Mouse (Mus musculus): ENCODE data around the gene Gh.
A peak's percentile ranks its signal among the peaks of the same experiment; 100 is the strongest.

The Gh gene

DNA sequence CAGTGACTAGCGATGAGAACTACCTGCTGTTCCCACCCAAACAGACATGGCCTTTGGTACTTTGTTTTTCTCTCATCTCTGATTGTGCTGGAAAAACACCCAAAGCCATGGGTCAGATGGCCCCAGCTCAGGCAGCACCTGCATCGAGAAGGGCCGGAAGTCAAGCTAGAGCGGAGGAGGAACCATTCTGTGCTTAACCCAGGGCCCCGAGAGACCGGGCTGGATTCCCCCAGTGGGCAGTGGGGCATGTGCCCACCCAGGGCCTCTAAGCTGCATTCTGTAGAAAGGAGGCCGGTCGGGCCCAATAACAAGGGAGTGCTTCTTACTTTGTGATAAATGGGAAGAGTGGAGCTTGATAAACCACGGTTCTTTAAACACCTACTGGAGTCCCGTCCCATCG, 6.5 kb upstream of the Gh start:
- DNase-seq (ENCODE audit: low read depth, low spot score), result no peak

DNA sequence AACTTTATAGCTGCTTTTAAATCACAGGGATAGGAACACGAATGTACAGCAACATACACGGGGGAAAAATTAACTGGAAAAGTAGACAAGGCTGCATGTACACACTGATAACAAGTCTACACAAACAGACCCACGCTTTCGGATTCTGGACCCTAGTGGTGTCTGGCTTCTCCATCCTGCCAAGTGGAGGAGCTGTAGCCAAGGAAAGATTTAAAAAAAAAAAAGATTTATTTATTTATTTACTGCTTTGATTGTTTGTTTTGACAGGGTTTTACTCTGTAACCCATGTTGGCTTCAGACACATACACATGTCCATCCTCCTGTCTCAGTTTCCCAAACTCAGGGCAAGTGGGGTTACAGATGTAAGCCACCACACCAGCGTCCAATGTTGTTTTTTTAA, 5.8 kb upstream of the Gh start:
- DNase-seq (ENCODE audit: low read depth, low spot score), result no peak

DNA sequence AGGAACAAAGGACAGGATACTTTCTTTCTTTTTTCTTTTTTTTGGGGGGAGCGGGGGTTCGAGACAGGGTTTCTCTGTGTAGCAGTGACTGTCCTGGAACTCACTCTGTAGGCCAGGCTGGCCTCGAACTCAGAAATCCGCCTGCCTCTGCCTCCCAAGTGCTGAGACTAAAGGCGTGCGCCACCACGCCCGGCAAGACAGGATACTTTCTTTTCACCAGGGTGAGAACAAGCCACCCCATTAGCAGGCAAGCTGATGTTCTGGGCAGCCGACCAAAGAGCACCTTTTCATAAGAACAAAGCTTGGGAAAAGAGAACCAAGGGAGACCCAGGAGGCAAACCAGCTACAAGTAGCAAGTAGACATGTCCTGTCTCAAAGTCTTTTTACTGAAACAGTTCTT, 5.1 kb upstream of the Gh start:
- no peak for DNase-seq (ENCODE audit: low read depth, low spot score)

DNA sequence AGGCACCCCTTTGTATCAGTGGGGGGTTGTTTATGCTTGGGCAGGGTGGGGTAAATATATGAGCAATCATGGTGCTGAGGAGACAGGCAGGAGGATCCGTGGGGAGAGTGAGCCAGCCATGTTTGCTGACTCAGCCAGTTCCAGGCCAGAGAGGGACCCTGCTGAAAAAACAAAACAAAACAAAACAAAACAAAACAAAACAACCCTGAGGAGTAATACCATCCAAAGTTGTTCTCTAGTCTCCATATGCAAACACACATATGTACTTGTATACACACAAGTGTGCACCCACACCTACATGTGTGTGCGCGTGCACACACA, 4.4 kb upstream of the Gh start:
- no peak for DNase-seq (ENCODE audit: low read depth, low spot score)

DNA sequence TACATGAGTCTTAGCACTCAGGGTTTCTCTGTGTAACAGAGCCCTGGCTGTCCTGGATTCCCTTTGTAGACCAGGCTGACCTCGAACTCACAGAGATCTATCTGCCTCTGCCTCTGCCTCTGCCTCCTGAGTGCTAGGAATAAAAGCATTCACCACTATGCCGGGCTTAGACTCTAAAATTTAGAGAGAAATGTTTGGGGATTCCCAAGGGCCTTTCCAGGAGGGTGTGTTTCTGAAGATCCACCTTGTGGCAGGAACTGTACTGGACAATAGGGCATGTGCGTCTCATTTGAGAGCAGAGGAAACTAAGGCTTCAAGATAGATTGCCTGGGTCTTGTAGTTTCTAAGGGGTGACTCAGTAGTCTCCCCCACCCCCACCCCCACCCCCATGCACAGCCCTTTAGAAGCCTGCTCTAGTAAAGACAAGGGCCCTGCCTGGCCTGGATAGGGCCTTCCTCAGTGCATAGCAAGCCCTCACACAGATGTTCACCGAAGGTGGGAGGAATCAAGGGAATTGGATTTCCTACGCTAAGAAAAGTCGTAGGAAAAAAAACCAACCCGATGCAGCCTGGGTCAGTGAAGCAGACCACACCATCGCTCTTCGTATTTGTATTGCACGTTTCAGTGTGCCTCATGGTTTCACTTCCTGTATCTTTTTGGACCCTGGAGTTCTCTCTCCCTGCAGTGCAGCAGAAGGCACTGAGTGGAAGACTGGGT, 3.8 kb upstream of the Gh start:
- no peak for DNase-seq (ENCODE audit: low read depth, low spot score)

DNA sequence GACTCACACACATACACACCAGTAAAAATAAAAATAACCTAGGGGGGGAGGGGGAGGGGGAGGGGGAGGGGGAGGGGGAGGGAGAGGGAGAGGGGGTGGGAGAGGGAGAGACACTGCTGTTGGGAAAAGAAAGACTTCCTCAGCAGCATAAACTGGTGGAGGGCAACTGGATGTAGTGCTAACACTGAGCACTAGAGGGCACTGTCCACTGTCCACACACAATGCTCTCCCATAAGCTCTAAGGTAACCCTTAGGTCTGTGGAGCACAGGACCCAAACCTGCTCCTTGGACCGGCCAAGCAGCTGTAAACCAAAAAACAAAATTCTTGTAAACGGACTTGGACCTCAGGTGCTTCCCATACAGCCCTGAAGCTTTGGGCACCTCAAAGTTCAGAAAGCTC, 969 bp upstream of the Gh start:
- peak; percentile 89 for DNase-seq (ENCODE audit: low read depth, low spot score)

DNA sequence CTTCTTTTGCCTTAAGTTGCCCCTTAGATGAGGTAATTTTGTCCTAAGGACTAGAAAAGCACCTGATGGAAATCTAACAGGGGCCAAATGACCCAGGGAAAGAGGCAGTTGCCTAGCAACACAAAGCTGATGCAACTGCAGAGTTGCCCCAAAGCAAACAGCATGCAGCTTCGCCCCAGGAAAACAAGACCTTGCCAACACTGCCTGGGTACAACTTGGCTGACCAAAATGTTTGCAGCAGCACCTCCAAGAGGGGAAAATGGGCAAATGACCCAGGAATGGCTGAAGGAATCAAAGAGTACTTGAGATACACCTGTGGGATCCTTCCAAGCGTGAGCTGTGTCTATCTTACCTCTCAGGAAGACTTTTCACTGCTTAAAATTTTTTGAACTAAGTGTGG, 9.8 kb downstream of the Gh start:
- no peak for DNase-seq (ENCODE audit: low read depth, low spot score)

DNA sequence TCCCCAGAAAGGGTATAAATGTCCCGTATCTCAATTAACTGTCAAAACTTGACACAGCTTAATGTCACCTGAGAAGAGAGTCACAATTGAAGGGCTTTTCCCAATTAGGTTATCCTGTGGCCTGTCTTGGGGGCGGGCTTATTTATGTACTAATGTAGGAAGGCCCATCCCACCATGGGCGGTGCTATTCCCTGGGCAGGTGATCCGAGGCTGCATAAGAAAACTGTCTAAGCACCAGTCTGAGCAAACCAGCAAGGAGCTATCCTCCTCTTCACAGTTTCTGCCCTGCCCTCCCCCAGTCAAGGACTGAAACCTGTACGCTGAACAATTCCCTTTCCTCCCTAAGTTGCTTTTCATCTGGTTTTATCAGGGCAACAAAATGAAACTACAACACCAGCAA, 11.3 kb downstream of the Gh start:
- no peak for DNase-seq (ENCODE audit: low read depth, low spot score)

DNA sequence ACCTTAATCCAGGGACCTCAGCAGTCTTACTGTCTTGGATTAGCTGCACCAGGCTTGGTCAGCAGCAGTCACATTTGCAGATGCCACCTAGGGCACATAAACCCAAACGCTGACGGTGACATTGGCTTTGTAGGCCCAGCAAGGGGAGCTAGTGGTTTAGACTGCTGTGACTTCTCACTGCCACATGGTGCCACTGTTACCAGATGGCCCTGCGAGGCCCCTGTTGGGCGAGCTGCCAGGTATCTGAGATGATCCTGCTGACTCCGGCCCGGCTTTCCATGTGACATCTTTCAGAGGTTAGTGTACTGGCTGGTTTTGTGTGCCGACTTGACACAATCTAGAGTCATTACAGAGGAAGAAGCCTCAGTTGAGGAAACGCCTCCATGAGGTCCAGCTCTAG, 12.3 kb downstream of the Gh start:
- DNase-seq (ENCODE audit: low read depth, low spot score), result no peak

DNA sequence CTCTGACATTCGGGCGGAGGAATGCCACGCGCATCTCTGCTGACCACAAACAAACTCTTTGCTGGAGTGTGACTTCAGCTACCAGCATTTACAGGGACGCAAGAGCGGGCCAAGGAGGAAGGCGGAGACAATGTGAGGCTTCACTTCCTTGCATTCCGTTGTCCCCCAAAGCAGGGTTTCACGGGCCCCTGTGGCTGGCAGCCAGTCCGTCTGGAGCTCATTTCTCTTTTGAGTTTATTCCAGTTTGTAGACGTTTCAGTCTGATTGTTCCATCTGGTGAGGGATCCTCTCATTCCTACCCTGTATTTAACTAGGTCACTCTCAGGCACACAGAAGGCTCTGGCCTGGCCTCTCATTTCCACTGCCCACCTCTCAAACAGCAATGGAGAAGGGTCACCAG, 14.7 kb downstream of the Gh start:
- no peak for DNase-seq (ENCODE audit: low read depth, low spot score)

DNA sequence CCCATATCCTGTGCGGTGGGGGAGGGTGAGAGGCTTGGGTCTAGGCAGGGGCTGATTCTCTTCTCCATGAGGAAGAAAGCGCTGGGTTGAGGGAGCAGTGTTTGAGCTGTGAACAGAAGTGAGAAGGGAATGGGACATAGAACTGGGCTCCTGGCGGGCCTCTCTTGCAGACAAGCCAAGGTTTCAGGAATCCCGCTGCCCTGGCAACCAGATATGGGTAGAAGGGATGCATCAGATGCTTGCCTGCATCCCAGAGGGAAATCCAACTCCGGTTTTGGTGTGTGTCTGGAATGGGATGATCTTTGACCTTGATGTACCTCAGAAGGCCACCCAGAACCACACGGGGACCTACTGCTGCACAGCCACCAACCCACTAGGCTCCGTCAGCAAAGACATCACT, 15.5 kb downstream of the Gh start:
- DNase-seq (ENCODE audit: low read depth, low spot score), result no peak

DNA sequence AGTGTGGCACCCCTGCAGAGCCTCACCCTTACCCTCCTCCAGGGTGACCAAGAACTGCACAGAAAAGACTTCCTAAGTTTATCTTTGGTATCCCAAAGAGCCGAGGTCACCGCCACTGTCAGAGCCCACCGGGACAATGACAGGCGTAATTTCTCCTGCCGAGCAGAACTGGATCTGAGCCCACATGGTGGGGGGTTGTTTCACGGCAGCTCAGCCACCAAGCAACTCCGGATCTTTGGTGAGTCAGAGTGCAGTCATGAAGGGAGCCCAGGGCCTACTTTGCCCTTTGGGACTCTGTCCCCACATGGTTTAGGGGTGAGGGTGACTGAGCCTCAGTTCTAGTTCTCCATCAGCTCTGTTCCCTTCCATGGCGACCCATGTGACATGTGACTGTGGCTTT, 17.5 kb downstream of the Gh start:
- DNase-seq (ENCODE audit: low read depth, low spot score), result no peak

DNA sequence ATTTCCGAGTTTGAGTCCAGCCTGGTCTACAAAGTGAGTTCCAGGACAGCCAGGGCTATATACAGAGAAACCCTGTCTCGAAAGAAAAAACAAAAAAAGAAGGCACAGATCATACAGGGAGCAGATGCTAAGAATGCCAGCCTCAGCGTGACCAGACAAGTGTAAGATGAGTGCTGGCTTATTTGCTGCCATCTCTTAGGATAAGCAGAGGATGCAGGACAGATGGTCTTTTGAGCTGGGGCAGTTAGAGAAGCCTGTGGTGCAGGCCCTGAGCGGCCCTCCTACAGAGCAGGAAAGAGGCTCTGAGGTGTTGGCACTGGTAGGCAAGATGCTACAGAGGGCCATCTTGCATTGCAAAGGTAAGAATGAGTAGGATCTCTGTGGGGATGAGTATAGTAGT, 18.3 kb downstream of the Gh start:
- DNase-seq (ENCODE audit: low read depth, low spot score), result no peak

DNA sequence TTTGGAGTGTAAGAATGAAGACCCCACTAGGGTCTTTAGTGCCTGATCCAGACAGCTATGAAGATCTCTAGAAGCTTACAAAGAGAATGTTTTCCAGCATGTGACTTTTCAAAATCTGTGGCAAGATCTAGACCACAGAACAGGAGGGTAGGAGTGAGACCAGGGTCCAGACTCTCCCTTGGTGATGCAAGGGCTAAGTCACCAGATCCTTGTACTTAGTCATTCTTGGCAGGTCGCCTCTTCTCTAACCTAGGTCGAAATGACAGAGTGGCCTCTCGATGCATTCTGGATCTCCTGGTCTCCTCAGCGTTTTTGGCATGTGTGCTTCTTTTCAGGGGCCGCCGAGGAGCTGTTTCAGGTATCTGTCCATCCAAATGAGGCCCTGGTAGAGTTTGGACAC, 19.2 kb downstream of the Gh start:
- no peak for DNase-seq (ENCODE audit: low read depth, low spot score)

DNA sequence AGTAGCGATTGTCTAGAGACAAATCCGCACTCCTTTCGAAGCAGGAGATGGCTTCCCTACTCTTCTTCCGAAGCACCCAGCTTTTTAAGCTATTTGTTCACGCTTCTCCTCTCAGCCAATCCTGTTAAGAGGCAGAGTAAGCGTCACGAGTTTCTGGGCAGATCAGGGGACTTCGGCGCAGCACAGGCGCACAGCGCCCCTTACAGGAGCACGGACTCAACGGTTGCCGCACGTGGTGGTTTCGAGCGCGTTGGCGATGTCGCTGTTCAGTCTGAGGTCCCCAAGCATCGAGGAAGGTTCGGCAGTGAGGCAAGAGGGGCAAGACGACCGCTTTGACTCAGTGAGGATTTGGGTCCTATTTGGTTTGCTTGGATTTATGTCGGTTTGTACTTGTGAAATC, 25.2 kb downstream of the Gh start, which contains the start of gene Tcam1:
Tcam1 (plus strand) TSS at position 219 of the 400 bp plus-strand sequence.
- peak; percentile 97 for DNase-seq (ENCODE audit: low read depth, low spot score)

DNA sequence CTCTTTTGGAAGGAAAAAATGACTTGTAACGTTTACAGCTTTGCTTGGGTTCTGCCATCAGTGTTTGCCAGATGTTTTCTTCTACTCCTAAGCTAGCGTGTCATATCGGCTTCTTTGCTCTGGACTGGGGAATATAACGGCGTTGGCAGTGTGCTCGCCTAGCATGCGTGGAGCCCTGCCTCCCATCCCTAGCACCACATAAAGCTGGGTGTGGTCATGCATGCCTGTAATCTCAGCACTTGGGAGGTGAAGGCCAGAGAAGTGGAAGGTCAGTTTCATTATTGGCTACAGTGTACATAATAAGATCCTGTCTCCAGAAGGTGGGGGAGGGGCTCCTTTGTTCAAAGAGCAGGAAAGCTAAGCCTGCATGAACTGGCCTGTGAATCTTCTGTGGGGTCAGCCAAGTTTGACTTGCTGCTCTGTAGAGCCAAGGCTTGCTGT, 26.7 kb downstream of the Gh start:
- peak; percentile 74 for DNase-seq (ENCODE audit: low read depth, low spot score)

DNA sequence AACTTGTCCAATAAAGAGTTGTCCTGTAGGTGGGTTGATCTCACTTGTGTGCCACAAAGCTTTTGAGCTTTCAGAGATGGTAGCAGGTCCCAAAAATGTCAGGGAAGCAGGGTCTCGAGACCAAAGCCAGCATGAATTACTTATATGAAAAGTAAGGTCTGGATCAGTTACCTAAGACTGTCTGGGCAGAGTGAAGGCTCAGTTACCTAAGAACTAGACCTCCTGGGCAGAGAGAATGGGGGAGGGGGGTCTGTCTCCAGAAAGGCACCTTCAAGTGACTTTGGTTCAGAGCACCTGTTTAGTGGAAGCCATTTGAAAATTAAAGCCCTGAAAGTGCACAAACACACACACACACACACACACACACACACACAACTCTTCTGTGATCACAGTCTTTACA, 27.3 kb downstream of the Gh start:
- DNase-seq (ENCODE audit: low read depth, low spot score), result peak; percentile 56

DNA sequence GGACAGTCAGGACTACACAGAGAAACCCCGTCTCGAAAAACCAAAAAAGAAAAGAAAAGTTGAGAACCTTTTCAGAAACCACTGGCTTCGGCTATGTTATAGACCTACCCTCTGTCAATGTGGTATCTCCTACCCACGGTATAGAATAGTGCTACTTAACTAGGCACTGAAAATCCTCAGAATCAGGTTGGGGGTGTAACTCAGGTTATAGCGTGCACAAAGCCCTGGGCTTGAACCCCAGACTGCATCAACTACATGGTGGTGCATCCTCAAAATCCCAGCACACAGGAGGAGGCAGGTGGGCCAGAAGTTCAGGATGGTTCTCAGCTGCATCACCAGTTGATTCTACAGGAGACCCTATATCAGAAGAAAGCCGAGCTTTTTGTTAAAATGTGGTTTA, 27.9 kb downstream of the Gh start:
- no peak for DNase-seq (ENCODE audit: low read depth, low spot score)

DNA sequence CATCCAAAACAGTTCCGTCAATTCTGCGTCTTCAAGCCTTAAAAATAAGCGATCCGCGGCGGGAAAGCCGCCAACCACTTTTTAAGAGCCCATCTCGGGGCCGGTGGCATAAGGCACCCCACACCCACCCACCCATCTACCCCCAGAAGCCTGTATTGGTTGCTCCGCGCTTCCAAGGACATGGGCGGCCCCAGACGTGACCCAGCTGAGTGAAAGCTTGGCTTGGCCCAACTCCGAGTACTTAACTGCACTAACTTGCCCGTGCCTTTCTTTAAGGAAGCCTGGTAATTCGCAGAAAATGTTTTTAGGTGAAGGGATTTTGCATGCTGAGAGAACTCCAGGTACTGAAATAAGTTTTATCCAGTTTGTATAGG, 28.4 kb downstream of the Gh start:
- no peak for DNase-seq (ENCODE audit: low read depth, low spot score)

DNA sequence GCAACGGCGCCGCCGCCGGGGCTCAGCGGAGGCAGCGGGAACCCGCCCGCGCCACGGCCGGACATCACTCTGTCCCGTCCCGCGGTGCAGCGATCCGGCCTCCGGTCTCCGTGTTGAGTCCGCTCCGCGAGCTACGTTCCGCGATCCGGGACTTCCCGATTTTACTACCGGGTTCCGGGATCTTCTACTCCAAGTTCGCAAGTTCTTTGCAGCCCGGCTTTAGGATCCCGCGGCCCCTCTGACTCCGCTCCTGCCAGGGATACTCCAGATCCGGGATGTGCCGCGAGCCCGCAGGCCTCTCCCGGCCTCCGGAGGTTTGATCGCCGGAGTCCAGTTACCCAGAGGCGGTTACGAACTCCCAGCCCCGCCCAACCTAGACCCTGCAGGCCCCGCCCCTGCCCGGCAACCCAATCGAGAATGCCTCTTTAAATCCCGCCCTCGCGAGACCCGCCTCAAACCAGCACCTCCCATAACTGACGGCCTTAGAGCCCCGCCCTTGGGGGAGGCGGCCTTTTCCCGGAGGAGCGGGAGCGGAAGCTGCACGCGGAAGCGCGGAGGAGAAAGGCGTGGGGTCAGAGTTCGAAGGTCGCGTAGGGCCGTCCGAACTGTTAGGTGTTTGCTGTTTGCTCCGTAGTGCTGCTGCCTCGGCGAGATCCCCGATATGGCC, 28.9 kb downstream of the Gh start, which contains the start of gene Smarcd2:
Smarcd2 (minus strand) TSS at position 329 of the 667 bp plus-strand sequence.
- DNase-seq (ENCODE audit: low read depth, low spot score), result peak; percentile 99

DNA sequence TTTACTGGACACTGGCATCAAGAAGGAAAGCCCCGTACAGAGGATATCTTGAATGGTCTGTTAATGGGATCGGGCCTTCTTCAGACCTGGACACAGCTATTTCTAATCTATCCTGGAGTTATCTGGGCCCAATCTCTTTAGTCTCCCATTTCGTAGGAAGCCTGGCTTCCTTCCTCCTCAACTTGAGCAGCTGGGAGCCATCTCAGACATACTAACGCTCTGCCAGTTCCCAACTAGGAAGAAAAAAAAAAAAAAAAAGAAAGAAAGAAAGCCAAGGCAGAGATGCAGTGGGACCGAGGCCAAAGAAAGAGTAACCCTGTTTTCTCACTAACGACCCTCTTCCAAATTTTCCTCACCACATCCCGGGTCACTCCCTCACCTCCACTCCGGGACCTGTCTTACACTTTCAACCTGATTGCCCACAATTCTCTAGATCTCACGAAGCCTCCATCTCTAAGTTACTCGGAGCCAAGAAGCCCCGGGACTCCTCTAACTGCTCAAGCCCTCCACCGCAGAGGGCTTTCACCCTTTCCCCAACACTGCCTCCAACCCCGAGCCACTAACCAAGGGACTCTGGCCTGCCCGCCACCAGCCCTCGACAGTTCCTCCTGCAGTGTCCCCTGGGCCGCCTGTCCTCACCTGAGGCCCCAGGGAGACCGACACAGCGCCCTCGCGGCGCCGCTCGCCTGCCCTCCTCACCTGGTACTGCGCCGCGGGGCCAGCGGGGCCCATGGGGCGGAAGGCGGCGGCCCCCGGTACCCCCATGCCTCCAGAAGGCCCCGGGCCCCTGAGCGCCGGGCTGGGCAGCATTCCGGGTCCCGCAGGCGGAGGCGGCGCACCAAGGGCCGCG, 29.6 kb downstream of the Gh start:
- DNase-seq (ENCODE audit: low read depth, low spot score), result no peak

DNA sequence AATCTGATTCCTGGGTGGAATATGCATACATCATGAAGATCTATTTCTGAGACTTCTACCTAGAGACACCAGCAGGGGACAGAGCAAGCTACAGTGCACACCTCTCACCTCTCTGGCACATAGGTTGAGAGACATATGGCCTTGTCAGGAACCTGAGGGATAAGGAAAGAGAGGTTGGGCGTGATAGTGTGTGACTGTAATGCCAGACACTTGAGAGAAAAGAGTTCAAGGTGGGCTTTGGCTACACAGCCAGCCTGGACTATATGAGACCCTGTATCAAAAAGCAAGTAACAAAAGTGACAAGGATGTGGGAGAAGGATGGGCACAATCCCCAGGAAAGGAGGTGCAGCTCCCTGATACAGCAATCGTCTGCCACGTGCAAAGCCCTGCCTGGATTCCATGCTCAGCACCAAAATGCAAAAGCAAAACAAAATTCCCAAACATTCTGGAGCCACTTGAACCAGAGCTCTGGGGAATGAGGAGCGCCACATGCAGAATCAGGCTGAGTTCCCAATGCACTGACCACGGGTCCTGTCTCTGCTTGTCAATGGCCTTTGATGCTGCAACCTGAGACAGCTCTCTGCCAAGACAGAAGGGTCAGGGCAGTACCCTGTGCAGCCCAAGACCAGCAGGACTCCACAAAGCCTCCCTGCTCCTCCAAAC, 30.4 kb downstream of the Gh start:
- DNase-seq (ENCODE audit: low read depth, low spot score), result no peak

Measured in ES-CJ7 (cell line).